Mouse (Mus musculus): ENCODE measurements around the gene Slc38a11. TPM values are rescaled to one million over a fixed set of nuclear protein-coding genes. Genes with fewer than 3 reads are reported as not detected.

Slc38a11 gene
- polyA plus RNA-seq, 1 experiment from 2014 or later: 0.75 TPM

DNA sequence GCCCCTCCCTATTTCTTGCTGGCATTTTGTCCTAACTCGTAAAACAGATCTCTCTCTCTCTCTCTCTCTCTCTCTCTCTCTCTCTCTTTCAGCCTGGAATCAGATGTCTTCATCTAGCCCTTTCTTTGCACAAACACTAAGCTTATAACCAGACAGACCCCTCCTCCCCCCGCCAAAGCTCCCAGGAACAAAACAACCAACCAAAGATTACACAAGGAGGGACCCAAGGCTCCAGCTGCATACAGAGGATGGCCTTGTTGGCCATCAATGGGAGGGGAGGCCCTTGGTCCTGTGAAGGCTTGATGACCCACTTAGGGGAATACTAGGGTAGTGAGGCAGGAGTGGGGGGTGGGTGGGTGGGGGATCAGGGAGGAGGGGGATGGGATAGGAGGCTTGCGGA, 52.6 kb downstream of the Slc38a11 start:
- H3K4me1 ChIP-seq (replicated peaks; ENCODE audit: control insufficient read depth, insufficient read depth, low read length): no peaks in the 10 kb centered on the region
- ATAC-seq (replicated peaks; ENCODE audit: low FRiP score) (no peak), DNase-seq (ENCODE audit: low spot score) (no peak)
- 60% methylated on average over 3 of the region's 3 CpGs for WGBS
- no peaks in the 10 kb centered on the region for H3K9me3 ChIP-seq (ENCODE audit: control insufficient read depth, low read length)
- no peak overlapping the region for H3K27ac ChIP-seq (ENCODE audit: low read depth, low read length)
- no peak overlapping the region for H3K4me2 ChIP-seq (ENCODE audit: low read depth, low read length, severe bottlenecking)
- no peaks in the 10 kb centered on the region for H3K36me3 ChIP-seq (ENCODE audit: control insufficient read depth, insufficient read depth, low read length)
- H3K27me3 ChIP-seq (ENCODE audit: control insufficient read depth, insufficient read depth, low read length): no peaks in the 10 kb centered on the region
- no peak overlapping the region for H3K4me3 ChIP-seq (ENCODE audit: low read depth, low read length)
- no peak overlapping the region for H3K9ac ChIP-seq (ENCODE audit: low read length)

- WGBS: 21% methylated on average over 2 of the region's 2 CpGs
- H3K4me2 ChIP-seq (ENCODE audit: low read depth, low read length, severe bottlenecking): no peak overlapping the region
- DNase-seq (ENCODE audit: low spot score): no peak
- no peaks in the 10 kb centered on the region for H3K27me3 ChIP-seq (ENCODE audit: control insufficient read depth, insufficient read depth, low read length)
- no peaks in the 10 kb centered on the region for H3K9me3 ChIP-seq (ENCODE audit: control insufficient read depth, low read length)
- H3K36me3 ChIP-seq (ENCODE audit: control insufficient read depth, insufficient read depth, low read length): no peaks in the 10 kb centered on the region
- no peak overlapping the region for H3K9ac ChIP-seq (ENCODE audit: low read length)
- H3K27ac ChIP-seq (ENCODE audit: low read depth, low read length): no peak overlapping the region
- ATAC-seq (replicated peaks; ENCODE audit: low FRiP score): no peak
- no peaks in the 10 kb centered on the region for H3K4me1 ChIP-seq (replicated peaks; ENCODE audit: control insufficient read depth, insufficient read depth, low read length)
- H3K4me3 ChIP-seq (ENCODE audit: low read depth, low read length): no peak overlapping the region
These were observed 67.3 kb downstream of the Slc38a11 start for GRCm38 (mm10) chr2:65296541-65296940.

- ATAC-seq (replicated peaks; ENCODE audit: low FRiP score) (no peak), DNase-seq (ENCODE audit: low spot score) (no peak)
- Histone ChIP-seq H3K9ac (ENCODE audit: low read length) (no peak overlapping the region), H3K4me1 (replicated peaks; ENCODE audit: control insufficient read depth, insufficient read depth, low read length) (no peaks in the 10 kb centered on the region), H3K9me3 (ENCODE audit: control insufficient read depth, low read length) (no peaks in the 10 kb centered on the region), H3K4me2 (ENCODE audit: low read depth, low read length, severe bottlenecking) (no peak overlapping the region), H3K4me3 (ENCODE audit: low read depth, low read length) (no peak overlapping the region), H3K27me3 (ENCODE audit: control insufficient read depth, insufficient read depth, low read length) (no peaks in the 10 kb centered on the region), H3K27ac (ENCODE audit: low read depth, low read length) (no peak overlapping the region), H3K36me3 (ENCODE audit: control insufficient read depth, insufficient read depth, low read length) (no peaks in the 10 kb centered on the region)
- 81% methylated on average over 8 of the region's 8 CpGs for WGBS
These were observed 69.7 kb downstream of the Slc38a11 start for GRCm38 (mm10) chr2:65294092-65294491.

GRCm38 (mm10) chr2:65293411-65293810, 70.4 kb downstream of the Slc38a11 start:
- Histone ChIP-seq H3K27ac (ENCODE audit: low read depth, low read length) (no peak overlapping the region), H3K9me3 (ENCODE audit: control insufficient read depth, low read length) (no peaks in the 10 kb centered on the region), H3K4me3 (ENCODE audit: low read depth, low read length) (no peak overlapping the region), H3K36me3 (ENCODE audit: control insufficient read depth, insufficient read depth, low read length) (no peaks in the 10 kb centered on the region), H3K4me2 (ENCODE audit: low read depth, low read length, severe bottlenecking) (no peak overlapping the region), H3K4me1 (replicated peaks; ENCODE audit: control insufficient read depth, insufficient read depth, low read length) (no peaks in the 10 kb centered on the region), H3K9ac (ENCODE audit: low read length) (no peak overlapping the region), H3K27me3 (ENCODE audit: control insufficient read depth, insufficient read depth, low read length) (no peaks in the 10 kb centered on the region)
- DNase-seq (ENCODE audit: low spot score): no peak
- no peak for ATAC-seq (replicated peaks; ENCODE audit: low FRiP score)
- WGBS: 90% methylated on average over 8 of the region's 8 CpGs

GRCm38 (mm10) chr2:65289721-65290120, 74.1 kb downstream of the Slc38a11 start:
- no peak for DNase-seq (ENCODE audit: low spot score)
- ATAC-seq (replicated peaks; ENCODE audit: low FRiP score): no peak
- Histone ChIP-seq H3K36me3 (ENCODE audit: control insufficient read depth, insufficient read depth, low read length) (no peaks in the 10 kb centered on the region), H3K27me3 (ENCODE audit: control insufficient read depth, insufficient read depth, low read length) (no peaks in the 10 kb centered on the region), H3K27ac (ENCODE audit: low read depth, low read length) (no peak overlapping the region), H3K9ac (ENCODE audit: low read length) (no peak overlapping the region), H3K4me2 (ENCODE audit: low read depth, low read length, severe bottlenecking) (no peak overlapping the region), H3K4me1 (replicated peaks; ENCODE audit: control insufficient read depth, insufficient read depth, low read length) (no peaks in the 10 kb centered on the region), H3K9me3 (ENCODE audit: control insufficient read depth, low read length) (no peaks in the 10 kb centered on the region), H3K4me3 (ENCODE audit: low read depth, low read length) (no peak overlapping the region)
- 90% methylated on average over 4 of the region's 4 CpGs for WGBS

DNA sequence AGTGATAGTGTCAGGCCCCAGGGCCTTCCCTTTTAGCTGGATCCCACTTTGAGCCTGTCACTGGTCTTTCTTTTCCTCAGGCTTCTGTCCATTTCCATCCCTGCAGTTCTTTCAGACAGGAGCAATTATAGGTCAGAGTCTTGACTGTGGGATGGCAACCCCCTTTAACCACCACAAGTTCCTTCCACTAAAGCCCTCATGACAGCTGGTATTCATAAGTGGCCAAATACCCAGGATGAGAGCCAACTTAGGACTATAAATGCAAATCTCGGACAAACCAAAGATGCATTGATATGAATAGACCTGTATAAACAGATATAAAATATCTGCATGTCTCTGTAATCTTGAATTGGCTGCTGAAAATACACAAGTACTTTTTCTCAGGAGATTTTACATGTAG, 75.1 kb downstream of the Slc38a11 start:
- Histone ChIP-seq H3K27me3 (ENCODE audit: control insufficient read depth, insufficient read depth, low read length) (no peaks in the 10 kb centered on the region), H3K9me3 (ENCODE audit: control insufficient read depth, low read length) (no peaks in the 10 kb centered on the region), H3K36me3 (ENCODE audit: control insufficient read depth, insufficient read depth, low read length) (no peaks in the 10 kb centered on the region), H3K4me2 (ENCODE audit: low read depth, low read length, severe bottlenecking) (no peak overlapping the region), H3K27ac (ENCODE audit: low read depth, low read length) (no peak overlapping the region), H3K9ac (ENCODE audit: low read length) (no peak overlapping the region), H3K4me1 (replicated peaks; ENCODE audit: control insufficient read depth, insufficient read depth, low read length) (no peaks in the 10 kb centered on the region), H3K4me3 (ENCODE audit: low read depth, low read length) (no peak overlapping the region)
- no peak for ATAC-seq (replicated peaks; ENCODE audit: low FRiP score)
- DNase-seq (ENCODE audit: low spot score): no peak
- WGBS: 83% methylated on average over 1 of the region's 1 CpGs

GRCm38 (mm10) chr2:65285380-65285779, 78.5 kb downstream of the Slc38a11 start:
- Histone ChIP-seq H3K27me3 (ENCODE audit: control insufficient read depth, insufficient read depth, low read length) (no peaks in the 10 kb centered on the region), H3K4me2 (ENCODE audit: low read depth, low read length, severe bottlenecking) (no peak overlapping the region), H3K9ac (ENCODE audit: low read length) (no peak overlapping the region), H3K4me1 (replicated peaks; ENCODE audit: control insufficient read depth, insufficient read depth, low read length) (no peaks in the 10 kb centered on the region), H3K36me3 (ENCODE audit: control insufficient read depth, insufficient read depth, low read length) (no peaks in the 10 kb centered on the region), H3K4me3 (ENCODE audit: low read depth, low read length) (no peak overlapping the region), H3K27ac (ENCODE audit: low read depth, low read length) (no peak overlapping the region), H3K9me3 (ENCODE audit: control insufficient read depth, low read length) (no peaks in the 10 kb centered on the region)
- ATAC-seq (replicated peaks; ENCODE audit: low FRiP score) (no peak), DNase-seq (ENCODE audit: low spot score) (no peak)
- 57% methylated on average over 3 of the region's 3 CpGs for WGBS

DNA sequence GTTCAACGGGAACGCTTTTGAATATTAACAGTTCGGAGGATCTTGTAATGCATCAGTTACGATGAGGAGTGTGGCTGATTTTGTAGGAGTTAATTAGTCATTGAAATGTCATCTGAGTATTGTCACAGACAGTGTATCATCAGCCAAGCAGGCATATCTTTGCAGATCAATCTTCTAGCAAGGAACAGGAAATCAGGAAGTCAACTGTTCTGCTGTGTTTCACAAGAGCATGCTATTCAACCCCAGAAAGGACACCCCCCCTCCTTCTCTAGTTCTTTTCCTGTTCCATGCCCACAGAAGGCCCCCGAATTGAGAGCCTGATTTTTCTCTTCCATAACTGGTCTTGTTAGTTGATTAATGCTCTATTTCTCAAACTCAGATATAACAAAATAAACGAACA, 80.9 kb downstream of the Slc38a11 start:
- no peaks in the 10 kb centered on the region for H3K4me1 ChIP-seq (replicated peaks; ENCODE audit: control insufficient read depth, insufficient read depth, low read length)
- H3K36me3 ChIP-seq (ENCODE audit: control insufficient read depth, insufficient read depth, low read length): no peaks in the 10 kb centered on the region
- no peaks in the 10 kb centered on the region for H3K27me3 ChIP-seq (ENCODE audit: control insufficient read depth, insufficient read depth, low read length)
- no peak overlapping the region for H3K4me3 ChIP-seq (ENCODE audit: low read depth, low read length)
- H3K9me3 ChIP-seq (ENCODE audit: control insufficient read depth, low read length): no peaks in the 10 kb centered on the region
- DNase-seq (ENCODE audit: low spot score) (no peak), ATAC-seq (replicated peaks; ENCODE audit: low FRiP score) (no peak)
- no peak overlapping the region for H3K27ac ChIP-seq (ENCODE audit: low read depth, low read length)
- WGBS: 85% methylated on average over 6 of the region's 6 CpGs
- H3K4me2 ChIP-seq (ENCODE audit: low read depth, low read length, severe bottlenecking): no peak overlapping the region
- no peak overlapping the region for H3K9ac ChIP-seq (ENCODE audit: low read length)

DNA sequence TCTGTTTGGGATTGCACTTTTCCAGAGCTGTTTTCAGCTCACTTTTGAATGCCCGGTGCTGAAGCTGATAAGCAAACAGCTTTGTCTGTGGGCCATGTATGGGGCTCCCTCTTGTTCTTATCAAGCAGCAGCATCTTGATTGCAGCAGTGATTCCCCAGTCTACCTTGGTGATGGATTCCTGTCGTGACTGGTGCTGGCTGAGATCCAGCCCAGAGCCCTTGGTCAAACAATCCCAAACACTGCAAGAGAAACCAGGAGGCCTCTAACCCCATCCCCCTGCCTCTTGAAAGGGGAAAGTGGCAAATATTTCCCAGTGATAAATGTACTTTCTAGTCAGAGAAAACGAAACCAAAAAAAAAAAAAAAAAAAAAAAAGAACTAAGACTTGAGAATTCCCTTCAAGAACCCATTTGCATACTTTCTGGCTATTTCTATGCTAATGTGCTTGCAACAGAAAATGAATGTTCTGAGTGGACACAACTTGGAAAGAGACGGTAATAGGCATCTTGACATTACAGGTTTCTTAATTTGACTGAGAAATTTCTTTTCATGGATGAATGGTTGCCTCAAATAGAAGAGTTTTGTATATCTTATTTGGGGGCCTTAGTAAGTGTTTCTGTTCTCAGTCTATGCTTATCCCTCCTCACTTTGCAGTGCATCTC, 84.7 kb downstream of the Slc38a11 start:
- Histone ChIP-seq H3K9me3 (ENCODE audit: control insufficient read depth, low read length) (no peaks in the 10 kb centered on the region), H3K9ac (ENCODE audit: low read length) (no peak overlapping the region), H3K4me1 (replicated peaks; ENCODE audit: control insufficient read depth, insufficient read depth, low read length) (no peaks in the 10 kb centered on the region), H3K27me3 (ENCODE audit: control insufficient read depth, insufficient read depth, low read length) (no peaks in the 10 kb centered on the region), H3K36me3 (ENCODE audit: control insufficient read depth, insufficient read depth, low read length) (no peaks in the 10 kb centered on the region), H3K4me3 (ENCODE audit: low read depth, low read length) (no peak overlapping the region), H3K27ac (ENCODE audit: low read depth, low read length) (no peak overlapping the region), H3K4me2 (ENCODE audit: low read depth, low read length, severe bottlenecking) (no peak overlapping the region)
- WGBS: 50% methylated on average over 4 of the region's 4 CpGs
- ATAC-seq (replicated peaks; ENCODE audit: low FRiP score) (no peak), DNase-seq (ENCODE audit: low spot score) (no peak)

Data from forebrain, embryonic 11.5 days (tissue).